Comparison of ENCODE assay signal across 10 mouse cellular contexts in genomic region chr1:149556381-149556780, GRCm38 (mm10).
DNase-seq lines count a peak whose midpoint lies in the region; ATAC-seq and TF ChIP-seq lines count a peak whose summit lies in the region.
"Had no signal": no experiment of that assay in that cellular context is flagged by ENCODE, and none has a peak within 500 bp of the region (broad histone marks: within the 10 kb centered on the region; RNA-seq: fewer than 3 reads in every experiment).

No protein-coding gene starts in this region.

- 53% methylated on average over 8 of the region's 8 CpGs for WGBS in kidney, adult 2 months
- 22% methylated on average over 8 of the region's 8 CpGs for WGBS in heart, postnatal 0 days
- 62% methylated on average over 8 of the region's 8 CpGs for WGBS in hindbrain, embryonic 16.5 days
- WGBS in forebrain, embryonic 11.5 days, result 88% methylated on average over 8 of the region's 8 CpGs

- H3K36me3 ChIP-seq in kidney, adult 2 months (ENCODE audit: control insufficient read depth, insufficient read depth, low read length), result no peaks in the 10 kb centered on the region
- H3K36me3 ChIP-seq in heart, postnatal 0 days (replicated peaks; ENCODE audit: control insufficient read depth, insufficient read depth, low read length), result no peaks in the 10 kb centered on the region
- H3K36me3 ChIP-seq in hindbrain, embryonic 16.5 days (ENCODE audit: control insufficient read depth, insufficient read depth, low read length), result no peaks in the 10 kb centered on the region
- no peaks in the 10 kb centered on the region for H3K36me3 ChIP-seq in forebrain, embryonic 11.5 days (ENCODE audit: control insufficient read depth, insufficient read depth, low read length)
- H3K36me3 ChIP-seq: G1E; liver, embryonic 15.5 days had no signal

- no peak for TF ChIP-seq POLR2A in kidney, adult 2 months (IDR thresholded peaks at IDR 0.05; ENCODE audit: low read depth, low read length)

- TF ChIP-seq EP300 in heart, postnatal 0 days (IDR thresholded peaks at IDR 0.05; ENCODE audit: low read depth), result no peak

- H3K4me3 ChIP-seq in kidney, adult 2 months (ENCODE audit: insufficient read depth, low read depth, low read length), result no peak overlapping the region
- peak overlapping the region; percentile 16; the same call in 1 of the 2 replicates for H3K4me3 ChIP-seq in heart, postnatal 0 days (ENCODE audit: low read depth, low read length)
- no peak overlapping the region for H3K4me3 ChIP-seq in hindbrain, embryonic 16.5 days (ENCODE audit: low read length)
- no peak overlapping the region for H3K4me3 ChIP-seq in forebrain, embryonic 11.5 days (ENCODE audit: low read depth, low read length)
- H3K4me3 ChIP-seq: liver, embryonic 15.5 days had no signal

- no peaks in the 10 kb centered on the region for H3K9me3 ChIP-seq in heart, postnatal 0 days (replicated peaks; ENCODE audit: control insufficient read depth, low read length)
- no peaks in the 10 kb centered on the region for H3K9me3 ChIP-seq in hindbrain, embryonic 16.5 days (ENCODE audit: control insufficient read depth, low read length)
- H3K9me3 ChIP-seq in forebrain, embryonic 11.5 days (ENCODE audit: control insufficient read depth, low read length), result no peaks in the 10 kb centered on the region
- H3K9me3 ChIP-seq: liver, embryonic 15.5 days had no signal

- DNase-seq in kidney, adult 2 months, result peak; percentile 30
- no peak for DNase-seq in kidney, adult 11 months
- DNase-seq in adrenal gland, postnatal 25 days, result peak; percentile 26
- DNase-seq in heart, postnatal 0 days (ENCODE audit: low spot score), result peak; percentile 60
- peak; percentile 8 to 14 for DNase-seq in left cerebral cortex, postnatal 36 days (ENCODE audit: low spot score in 2 of 2)
- no peak for DNase-seq in gastrocnemius, postnatal 25 days
- no peak for DNase-seq in forebrain, embryonic 11.5 days (ENCODE audit: low spot score)

- ATAC-seq in heart, postnatal 0 days (ENCODE audit: insufficient read depth, low read depth), result peak; percentile 66
- no peak for ATAC-seq in hindbrain, embryonic 16.5 days
- no peak for ATAC-seq in forebrain, embryonic 11.5 days (replicated peaks; ENCODE audit: low FRiP score)

- H3K27ac ChIP-seq in kidney, adult 2 months (ENCODE audit: insufficient read depth, low read depth, low read length), result no peak overlapping the region
- no peak overlapping the region for H3K27ac ChIP-seq in heart, postnatal 0 days (ENCODE audit: low read depth)
- no peak overlapping the region for H3K27ac ChIP-seq in hindbrain, embryonic 16.5 days (ENCODE audit: low read depth, low read length)
- no peak overlapping the region for H3K27ac ChIP-seq in forebrain, embryonic 11.5 days (ENCODE audit: low read depth, low read length)
- H3K27ac ChIP-seq: liver, embryonic 15.5 days had no signal

- H3K27me3 ChIP-seq in kidney, adult 2 months (replicated peaks; ENCODE audit: control insufficient read depth, insufficient read depth, low read length), result no peaks in the 10 kb centered on the region
- no peaks in the 10 kb centered on the region for H3K27me3 ChIP-seq in heart, postnatal 0 days (ENCODE audit: control insufficient read depth, insufficient read depth, low read length)
- H3K27me3 ChIP-seq in hindbrain, embryonic 16.5 days (replicated peaks; ENCODE audit: control insufficient read depth, insufficient read depth, low read length), result no peaks in the 10 kb centered on the region
- no peaks in the 10 kb centered on the region for H3K27me3 ChIP-seq in forebrain, embryonic 11.5 days (ENCODE audit: control insufficient read depth, insufficient read depth, low read length)
- H3K27me3 ChIP-seq: liver, embryonic 15.5 days had no signal

- H3K4me2 ChIP-seq in heart, postnatal 0 days (ENCODE audit: low read depth, low read length), result peak overlapping the region; percentile 20
- H3K4me2 ChIP-seq in hindbrain, embryonic 16.5 days (ENCODE audit: low read length), result no peak overlapping the region
- no peak overlapping the region for H3K4me2 ChIP-seq in forebrain, embryonic 11.5 days (ENCODE audit: low read depth, low read length, severe bottlenecking)
- H3K4me2 ChIP-seq: liver, embryonic 15.5 days had no signal

- no peak overlapping the region for H3K9ac ChIP-seq in heart, postnatal 0 days (replicated peaks; ENCODE audit: low read depth, low read length)
- H3K9ac ChIP-seq in hindbrain, embryonic 16.5 days (ENCODE audit: low read depth, low read length), result no peak overlapping the region
- no peak overlapping the region for H3K9ac ChIP-seq in forebrain, embryonic 11.5 days (ENCODE audit: low read length)
- H3K9ac ChIP-seq: liver, embryonic 15.5 days had no signal

- intact Hi-C loops in left cerebral cortex, postnatal 36 days (cut with DNase I), result loop anchor here (10.0 kb wide), 1 partner anchor 178 kb away; no protein-coding TSS in a partner anchor

- TF ChIP-seq CTCF in kidney, adult 2 months (conservative IDR thresholded peaks at IDR 0.05; ENCODE audit: insufficient read depth, insufficient read length, low read depth, low read length), result no peak
- no peak for TF ChIP-seq CTCF in heart, postnatal 0 days (IDR thresholded peaks at IDR 0.05; ENCODE audit: low read depth)

- H3K4me1 ChIP-seq in kidney, adult 2 months (ENCODE audit: control insufficient read depth, insufficient read depth, low read length), result no peaks in the 10 kb centered on the region
- no peaks in the 10 kb centered on the region for H3K4me1 ChIP-seq in heart, postnatal 0 days (ENCODE audit: control insufficient read depth, insufficient read depth)
- no peaks in the 10 kb centered on the region for H3K4me1 ChIP-seq in hindbrain, embryonic 16.5 days (ENCODE audit: control insufficient read depth, insufficient read depth, low read depth, low read length)
- H3K4me1 ChIP-seq in forebrain, embryonic 11.5 days (replicated peaks; ENCODE audit: control insufficient read depth, insufficient read depth, low read length), result no peaks in the 10 kb centered on the region
- H3K4me1 ChIP-seq: liver, embryonic 15.5 days had no signal

Comparison
In these comparisons a context has a peak if more than half of its experiments do, and no peak if none do; other contexts are left out.
1. DNase-seq: peak in kidney, adult 2 months (single experiment), adrenal gland, postnatal 25 days (single experiment), heart, postnatal 0 days (single experiment) and left cerebral cortex, postnatal 36 days (2 of 2); none in kidney, adult 11 months (single experiment), gastrocnemius, postnatal 25 days (single experiment) and forebrain, embryonic 11.5 days (single experiment).